Mouse (Mus musculus) spleen, postnatal 14 days (tissue): ENCODE results near the gene Rgs3.
A peak's percentile ranks its signal among the peaks of the same experiment; 100 is the strongest.

Experiments used
- DNase-seq, 2 experiments: peaks; one replicate each; pipeline ENCODE4 v3.0.0; 2021 to 2022; ENCODE audit warnings: low spot score in 2 of 2

The Rgs3 gene

GRCm38 (mm10) chr4:62653922-62654661 is 94.4 kb downstream of the Rgs3 start:
- no peak for DNase-seq

- no peak for DNase-seq
These were observed 99.6 kb downstream of the Rgs3 start for GRCm38 (mm10) chr4:62659264-62659663.

DNA sequence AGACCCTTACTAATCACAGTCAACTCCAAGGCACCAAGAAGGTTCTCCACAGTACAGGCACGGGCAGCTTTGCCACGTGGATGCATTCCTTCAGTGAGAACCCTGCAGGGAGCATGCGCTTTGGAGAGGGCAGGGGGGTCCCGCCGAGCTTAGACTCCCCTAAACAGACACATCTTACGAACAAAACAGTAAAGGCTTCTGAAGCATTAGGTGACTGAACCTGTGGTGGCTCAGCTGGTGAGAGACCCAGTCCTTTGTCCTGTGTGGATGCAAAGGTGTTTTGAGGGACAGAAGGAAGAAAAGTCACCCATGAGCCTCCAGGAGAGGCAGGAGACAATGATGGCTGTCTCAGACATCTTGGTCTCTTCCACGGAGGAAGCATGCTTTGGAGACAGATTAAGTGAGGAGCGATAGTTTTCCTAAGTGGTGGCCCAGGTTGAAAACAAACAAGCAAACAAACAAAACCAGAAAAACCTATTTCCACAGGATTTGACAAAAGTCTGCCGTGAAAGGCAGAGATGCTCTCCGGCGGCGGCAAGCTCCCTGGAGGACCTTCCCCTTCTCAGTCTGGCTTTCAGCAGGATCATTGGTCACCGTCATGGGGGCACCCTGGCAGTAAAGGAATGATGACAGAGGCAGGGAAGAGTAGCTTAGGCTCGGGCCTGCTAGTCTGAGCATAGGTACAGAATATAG is 100.4 kb downstream of the Rgs3 start:
- no peak for DNase-seq

DNA sequence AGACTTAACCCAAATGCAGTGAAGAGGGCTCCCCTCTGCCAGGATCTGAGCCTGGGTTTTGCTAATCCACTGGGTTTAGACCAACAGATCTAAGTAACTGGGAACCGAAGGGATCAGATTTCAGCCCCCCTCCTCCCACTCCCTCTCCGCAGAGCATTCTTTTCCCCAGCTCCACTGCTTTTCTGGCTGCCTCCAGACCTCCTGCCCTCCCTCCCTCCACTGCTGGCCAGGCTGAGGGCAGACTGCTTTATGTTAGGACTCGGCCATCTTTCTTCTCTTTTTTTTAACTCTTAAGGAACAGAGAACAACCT is 100.9 kb downstream of the Rgs3 start:
- DNase-seq = no peak

DNA sequence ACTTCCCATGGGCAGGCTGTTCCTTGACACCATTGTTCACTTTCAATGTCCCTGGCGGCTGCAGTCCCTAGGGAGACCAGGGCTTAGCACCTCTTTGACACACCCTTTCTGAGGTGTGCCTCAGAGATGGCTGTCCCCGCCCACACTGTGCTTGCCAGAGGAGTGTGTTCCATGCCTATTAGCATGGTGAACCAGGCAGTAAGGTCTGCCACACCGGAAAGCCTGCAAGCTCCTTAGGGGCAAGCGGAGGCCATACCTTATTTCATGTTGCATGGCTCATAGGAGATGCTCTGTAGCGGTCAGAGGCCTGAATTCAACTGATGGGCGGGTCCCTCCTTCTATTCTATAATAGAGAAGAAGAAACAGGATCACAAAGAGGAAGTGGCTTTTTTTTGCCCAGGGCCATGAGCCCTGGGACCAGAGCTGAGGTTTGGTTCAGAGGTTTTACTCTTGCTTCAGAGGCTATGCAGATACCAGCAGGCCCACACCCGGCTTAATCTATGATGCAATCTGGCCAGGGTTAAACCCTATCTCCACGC is 101.7 kb downstream of the Rgs3 start:
- DNase-seq = peak in 1 of 2 experiments; percentile 29

DNA sequence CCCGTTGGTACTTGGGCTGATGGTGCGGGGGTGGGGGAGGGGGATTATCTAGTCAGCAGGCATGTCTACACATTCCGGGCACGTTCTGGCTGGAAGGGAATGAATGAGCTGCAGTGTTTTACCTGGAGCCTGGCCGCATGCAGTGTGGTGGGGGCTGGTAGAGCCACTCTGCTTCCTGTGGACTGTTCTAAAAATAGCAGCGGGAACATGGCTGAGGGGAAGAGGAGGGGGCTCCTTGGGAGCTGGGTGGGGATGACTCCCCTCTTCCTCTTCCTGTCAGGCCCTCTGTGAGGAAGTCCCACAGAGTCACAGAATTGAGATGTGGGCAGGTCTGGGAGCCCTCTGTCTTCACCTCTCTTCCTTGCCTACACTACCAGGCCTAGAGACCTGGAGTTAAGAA is 103.7 kb downstream of the Rgs3 start:
- no peak for DNase-seq

- DNase-seq = no peak
These were observed 106.2 kb downstream of the Rgs3 start for GRCm38 (mm10) chr4:62665842-62666241.

DNA sequence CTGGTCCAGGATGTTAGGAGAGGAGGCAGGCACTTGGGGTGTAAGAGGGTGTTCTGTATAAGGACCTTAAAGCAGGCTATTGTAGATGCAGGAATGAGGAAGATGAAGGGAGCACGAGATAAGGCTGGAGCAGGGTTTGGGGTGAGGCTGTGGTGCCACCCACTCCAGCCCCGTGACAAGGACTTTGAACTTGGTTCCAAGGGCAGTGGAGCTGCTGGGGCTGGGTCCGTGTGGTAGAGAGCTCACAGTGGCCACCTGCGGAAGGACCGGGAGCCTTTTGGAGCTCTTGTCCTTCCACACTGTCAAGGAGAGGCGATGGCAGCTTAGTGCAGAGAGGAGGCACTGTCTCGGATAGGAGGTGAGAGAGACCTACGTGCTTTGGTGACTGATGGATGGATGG is 109.0 kb downstream of the Rgs3 start:
- DNase-seq = no peak

DNA sequence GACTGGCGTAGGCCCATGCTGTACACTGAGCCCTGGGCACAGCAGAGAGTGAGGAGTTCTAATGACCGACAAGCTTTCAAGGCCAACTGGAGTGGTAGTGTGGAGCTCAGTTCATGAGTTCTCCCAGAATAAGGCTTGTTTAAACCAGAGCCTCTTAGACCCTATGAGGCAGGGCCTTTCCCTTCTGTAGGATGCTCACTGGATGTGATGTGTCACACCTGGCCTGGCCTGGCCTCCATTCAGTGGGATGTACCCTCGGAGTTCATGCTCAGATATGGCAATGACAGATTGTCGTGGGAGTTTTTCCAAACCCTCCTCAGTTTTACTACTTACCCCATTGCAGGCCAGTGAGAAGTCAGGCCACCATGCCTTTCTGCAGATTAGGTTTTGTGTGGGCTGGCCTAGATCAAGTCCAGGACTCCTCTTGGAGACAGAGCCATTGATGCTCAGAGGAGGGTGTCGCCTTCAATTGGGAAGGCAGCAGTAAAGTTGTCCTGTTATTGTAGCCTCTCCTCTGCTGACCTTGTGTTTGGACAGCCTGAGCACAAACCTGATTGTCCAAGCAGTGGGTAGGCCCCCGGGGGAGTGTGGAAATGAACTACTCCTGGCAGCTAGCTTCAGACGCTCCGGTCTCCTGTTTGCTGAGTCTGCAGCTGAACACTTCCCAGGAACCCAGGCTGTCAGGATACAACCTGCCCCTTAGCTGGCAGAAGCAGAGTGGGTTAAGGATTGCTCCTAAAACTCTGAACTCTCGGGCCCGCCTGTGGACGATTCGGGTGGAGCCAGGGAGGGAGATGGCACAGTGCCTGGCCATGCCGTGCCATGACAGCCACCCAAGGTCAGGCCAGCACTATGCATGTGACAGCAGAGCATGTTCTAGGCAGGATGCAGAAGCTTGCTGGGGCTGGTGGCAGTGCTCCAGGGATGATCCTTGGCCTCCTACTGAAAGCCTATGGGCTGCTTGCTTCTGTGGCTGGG is 109.7 kb downstream of the Rgs3 start:
- no peak for DNase-seq

GRCm38 (mm10) chr4:62673531-62674030 is 113.9 kb downstream of the Rgs3 start:
- DNase-seq = no peak

- no peak for DNase-seq
These were observed 114.7 kb downstream of the Rgs3 start for GRCm38 (mm10) chr4:62674031-62674995.

DNA sequence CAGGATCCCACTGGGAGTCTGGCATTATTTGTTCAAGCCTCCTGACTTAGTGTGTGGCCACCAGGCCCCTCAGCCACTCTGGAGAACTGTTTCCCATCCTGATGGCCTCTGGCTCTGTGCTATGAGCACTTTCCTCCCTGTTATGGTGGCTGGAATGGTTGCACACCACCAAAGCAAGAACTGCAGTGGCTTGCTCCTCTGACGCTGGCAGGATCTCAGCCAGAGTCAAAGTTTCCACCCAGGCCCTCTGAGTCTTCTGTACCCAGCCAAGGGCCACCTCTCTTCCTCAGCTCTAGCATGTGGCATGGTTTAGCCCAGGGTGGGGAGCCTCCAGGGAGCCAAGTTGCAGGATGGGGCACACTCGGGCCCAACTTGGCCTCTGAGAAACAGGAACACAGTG is 115.7 kb downstream of the Rgs3 start:
- no peak for DNase-seq

DNA sequence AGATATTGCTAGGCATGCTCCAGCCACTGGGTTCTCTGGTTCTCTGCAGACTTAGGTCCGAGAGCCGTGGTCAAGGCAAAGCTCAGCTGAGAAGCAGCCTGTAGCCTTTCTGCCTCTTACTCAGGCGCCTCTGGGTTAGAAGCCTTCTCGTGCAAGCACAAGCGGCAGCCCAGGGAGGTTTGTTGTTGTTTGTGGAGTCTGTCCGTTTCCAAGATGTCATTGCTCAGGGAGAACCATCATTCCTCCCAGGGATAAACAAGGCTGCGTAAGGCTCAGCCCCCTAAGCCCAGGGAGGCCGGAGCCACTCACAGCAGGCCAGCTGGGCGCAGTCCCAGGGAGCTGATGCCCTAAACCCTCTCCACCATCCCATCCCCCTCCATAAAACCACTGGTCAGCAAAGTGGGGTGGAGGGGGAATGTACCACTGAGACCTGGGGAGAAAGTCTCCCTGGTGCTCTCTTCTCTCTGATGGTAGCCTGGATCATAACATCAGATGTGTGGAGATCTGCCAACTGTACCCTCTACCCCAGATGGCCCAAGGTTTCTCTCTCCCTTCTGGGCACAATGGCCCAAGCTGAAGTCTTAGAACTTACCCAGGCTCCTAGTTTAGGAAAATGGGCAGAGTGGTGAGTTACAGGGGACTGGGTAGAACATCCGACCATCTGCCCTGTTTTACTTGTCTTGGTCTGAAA is 117.5 kb downstream of the Rgs3 start:
- no peak for DNase-seq

- no peak for DNase-seq
These were observed 119.5 kb downstream of the Rgs3 start for GRCm38 (mm10) chr4:62679157-62679556.

- no peak for DNase-seq
These were observed 121.8 kb downstream of the Rgs3 start for GRCm38 (mm10) chr4:62681467-62681866.

DNA sequence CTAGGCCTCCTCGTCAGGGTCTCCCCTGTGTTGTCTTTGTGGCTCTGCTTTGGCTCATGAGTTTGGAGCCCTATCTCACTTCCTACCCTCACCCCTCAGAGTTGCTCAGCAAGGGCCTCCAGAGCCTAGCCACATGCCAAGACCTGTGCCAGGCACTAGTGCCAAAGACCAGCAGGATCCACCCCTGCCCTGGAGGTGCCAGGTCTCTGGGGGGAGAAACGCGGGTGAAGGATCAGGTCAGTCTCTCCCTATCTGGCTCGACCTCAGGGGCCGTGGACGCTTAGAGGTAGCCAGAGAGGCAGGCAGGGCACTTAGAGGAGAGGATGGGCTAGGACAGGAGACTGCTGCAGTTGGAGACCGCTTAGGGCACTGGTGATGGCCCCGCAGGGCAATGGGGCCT is 122.7 kb downstream of the Rgs3 start:
- no peak for DNase-seq

- DNase-seq = no peak
These were observed 123.5 kb downstream of the Rgs3 start for GRCm38 (mm10) chr4:62683148-62683547.

- DNase-seq = no peak
These were observed 124.7 kb downstream of the Rgs3 start for GRCm38 (mm10) chr4:62684351-62684750.

DNA sequence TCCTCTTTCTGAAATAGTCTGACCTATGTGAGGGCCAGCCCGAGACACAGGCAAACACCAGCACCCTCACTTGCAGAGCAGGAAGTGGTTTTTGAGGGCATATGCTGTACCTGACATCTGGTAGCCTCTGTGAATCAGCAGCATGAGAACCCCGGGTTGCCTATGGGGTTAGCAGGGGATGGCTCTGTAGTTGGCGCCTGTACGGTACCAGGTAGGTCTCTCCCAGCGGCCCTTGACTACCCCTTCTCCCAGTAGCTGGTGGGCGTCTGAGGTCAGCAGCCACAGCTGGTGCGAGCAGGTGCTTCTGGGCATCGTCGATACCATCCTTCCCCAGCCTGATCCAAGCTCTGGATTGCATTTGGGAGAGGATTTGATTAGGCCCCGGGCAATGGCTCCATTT is 125.6 kb downstream of the Rgs3 start:
- peak in 1 of 2 experiments; percentile 26 for DNase-seq

DNA sequence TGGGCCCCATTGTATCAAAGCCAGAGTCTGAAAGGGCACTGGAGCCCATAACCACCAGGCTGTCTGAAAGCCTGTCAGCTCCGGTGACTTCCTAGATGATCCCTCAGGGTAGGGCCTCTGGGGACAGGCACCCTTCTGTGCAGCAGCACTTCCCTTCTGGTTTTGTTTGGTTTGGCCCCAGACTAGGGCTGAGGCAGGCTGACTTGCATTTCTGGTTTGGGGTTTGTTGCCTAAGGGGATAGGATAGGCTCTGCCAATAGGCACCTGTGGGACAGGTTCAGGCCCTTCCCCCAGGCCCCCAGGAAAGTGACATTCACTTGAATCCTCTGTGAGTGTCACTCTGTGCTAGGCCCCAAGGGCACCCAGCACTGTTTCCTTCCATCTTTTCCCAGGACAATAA is 127.1 kb downstream of the Rgs3 start:
- no peak for DNase-seq
